Mouse (Mus musculus) midbrain, embryonic 16.5 days (tissue): Measurements from ENCODE around the gene Tead1. TPM values are rescaled to one million over a fixed set of nuclear protein-coding genes. Genes with fewer than 3 reads are reported as not detected.
A peak's percentile ranks its signal among the peaks of the same experiment; 100 is the strongest.

Experiments
- ATAC-seq: fragments of 200-750 bp; cut with Nextera tagmentation; 2 replicates; pipeline ENCODE4 v1.8.0; 2017; ENCODE audit warnings: moderate TSS enrichment
- H3K27ac ChIP-seq: fragments of 300-500 bp; sonication (generic); 2 replicates; pipeline ENCODE4 v1.5.1; 2014; ENCODE audit warnings: mild to moderate bottlenecking, low read length, mixed read lengths
- H3K27me3 ChIP-seq: fragments of 300-500 bp; sonication (generic); 2 replicates; pipeline ENCODE4 v1.6.1; 2014; ENCODE audit warnings: low read depth, low read length, mixed read lengths; ENCODE audit not compliant: control insufficient read depth, insufficient read depth
- H3K36me3 ChIP-seq: fragments of 300-500 bp; sonication (generic); 2 replicates; pipeline ENCODE4 v1.6.1; 2014; ENCODE audit warnings: mild to moderate bottlenecking, low read length, moderate library complexity, mixed read lengths; ENCODE audit not compliant: control insufficient read depth, insufficient read depth
- H3K4me1 ChIP-seq: fragments of 300-500 bp; sonication (generic); 2 replicates; pipeline ENCODE4 v1.6.1; 2014; ENCODE audit warnings: mild to moderate bottlenecking, low read length, mixed read lengths; ENCODE audit not compliant: control insufficient read depth, insufficient read depth
- H3K4me2 ChIP-seq: fragments of 300-500 bp; sonication (generic); 2 replicates; pipeline ENCODE4 v1.6.1; 2014; ENCODE audit warnings: mild to moderate bottlenecking, low read length, mixed read lengths
- H3K4me3 ChIP-seq: fragments of 300-500 bp; sonication (generic); 2 replicates; pipeline ENCODE4 v1.5.1; 2014; ENCODE audit warnings: low read depth, mild to moderate bottlenecking, low read length, moderate library complexity, mixed read lengths
- H3K9ac ChIP-seq: fragments of 300-500 bp; sonication (generic); 2 replicates; pipeline ENCODE4 v1.6.1; 2014; ENCODE audit warnings: low read depth, low read length, mixed read lengths
- H3K9me3 ChIP-seq: fragments of 300-500 bp; sonication (generic); replicated peaks from 2 replicates; pipeline ENCODE4 v1.6.1; 2014; ENCODE audit warnings: mild to moderate bottlenecking, low read length, mixed read lengths; ENCODE audit not compliant: control insufficient read depth, poor library complexity, severe bottlenecking
- WGBS: fragments of 180-500 bp; shearing (Covaris S2); extraction: QIAGEN DNeasy Blood & Tissue Kit; methylation state at CpG from one replicate; pipeline ENCODE4 v1.1.7; 2014; 5-methylcytosine and 5-hydroxymethylcytosine counted together
- polyA plus RNA-seq: library from polyadenylated mRNA; unstranded; fragments of >200 nt; fragmentation: Nextera tagmentation; extraction: Ambion mirVana; gene quantifications from 2 replicates; pipeline ENCODE4 v1.2.1, GENCODE M21; 2015

Tead1 gene
- polyA plus RNA-seq, 1 experiment from 2014 or later, result 12.5 TPM

GRCm38 (mm10) chr7:112822879-112823278, 143.8 kb downstream of the Tead1 start:
- Histone ChIP-seq H3K4me1 (peaks cover 34% of the 10 kb centered on the region), H3K27me3 (no peaks in the 10 kb centered on the region)
- 11% methylated on average over 5 of the region's 5 CpGs for WGBS

GRCm38 (mm10) chr7:112823621-112824020, 144.5 kb downstream of the Tead1 start:
- 0 out of 2 replicates have a peak, but pooled peaks have one; percentile 30 for ATAC-seq
- no peaks in the 10 kb centered on the region for H3K36me3 ChIP-seq
- no peaks in the 10 kb centered on the region for H3K9me3 ChIP-seq
- no peaks in the 10 kb centered on the region for H3K27me3 ChIP-seq
- H3K4me3 ChIP-seq, result no peak overlapping the region
- H3K27ac ChIP-seq, result peak overlapping the region; percentile 67
- H3K4me1 ChIP-seq, result peaks cover 37% of the 10 kb centered on the region
- WGBS, result 2% methylated on average over 5 of the region's 5 CpGs
- no peak overlapping the region for H3K9ac ChIP-seq
- H3K4me2 ChIP-seq, result peak overlapping the region; percentile 34

More at GRCm38 (mm10) chr7:112822879-112823278, 143.8 kb downstream of the Tead1 start:
- no peak overlapping the region for H3K4me3 ChIP-seq
- H3K4me2 ChIP-seq, result peak overlapping the region; percentile 34
- H3K9me3 ChIP-seq, result no peaks in the 10 kb centered on the region
- ATAC-seq, result no peak
- H3K27ac ChIP-seq, result peak overlapping the region; percentile 67
- no peaks in the 10 kb centered on the region for H3K36me3 ChIP-seq
- no peak overlapping the region for H3K9ac ChIP-seq

DNA sequence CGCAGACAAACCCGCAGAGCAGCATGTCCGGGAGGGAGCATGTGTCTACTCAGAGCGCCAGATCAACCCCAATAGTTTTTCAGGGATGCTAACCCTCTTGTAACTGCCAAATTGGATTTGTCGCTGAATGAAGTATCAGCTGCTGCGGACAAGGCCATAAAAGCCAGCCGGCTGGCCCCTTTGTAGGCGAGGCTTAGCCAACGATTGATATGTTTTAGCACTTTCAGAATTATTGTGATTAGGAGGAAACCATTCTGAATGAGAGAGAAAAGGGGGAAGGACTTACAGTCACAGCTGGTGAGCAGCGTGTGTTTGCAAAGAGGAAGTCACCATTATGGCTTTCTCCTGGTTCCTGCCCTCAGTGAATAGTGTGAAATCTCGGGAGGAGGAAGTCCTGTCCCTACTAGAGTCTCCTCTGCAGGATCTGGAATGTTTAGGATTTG, 146.2 kb downstream of the Tead1 start:
- H3K9me3 ChIP-seq, result no peaks in the 10 kb centered on the region
- H3K4me2 ChIP-seq, result peak overlapping the region; percentile 32
- H3K4me1 ChIP-seq, result peaks cover 37% of the 10 kb centered on the region
- H3K27ac ChIP-seq, result peak overlapping the region; percentile 82
- WGBS, result 7% methylated on average over 11 of the region's 11 CpGs
- ATAC-seq, result 0 out of 2 replicates have a peak, but pooled peaks have one; percentile 4
- no peak overlapping the region for H3K4me3 ChIP-seq
- H3K9ac ChIP-seq, result 0 out of 2 replicates have a peak overlapping the region, but pooled peaks have one; percentile 24
- no peaks in the 10 kb centered on the region for H3K36me3 ChIP-seq
- no peaks in the 10 kb centered on the region for H3K27me3 ChIP-seq

GRCm38 (mm10) chr7:112826114-112826911, 147.2 kb downstream of the Tead1 start:
- H3K9ac ChIP-seq, result peak overlapping the region; percentile 22; the same call in 1 of the 2 replicates
- H3K4me2 ChIP-seq, result peak overlapping the region; percentile 32
- peaks cover 37% of the 10 kb centered on the region for H3K4me1 ChIP-seq
- peak overlapping the region; percentile 82 for H3K27ac ChIP-seq
- ATAC-seq, result peak; percentile 88
- H3K4me3 ChIP-seq, result no peak overlapping the region
- H3K36me3 ChIP-seq, result no peaks in the 10 kb centered on the region
- no peaks in the 10 kb centered on the region for H3K27me3 ChIP-seq
- H3K9me3 ChIP-seq, result no peaks in the 10 kb centered on the region
- 5% methylated on average over 17 of the region's 17 CpGs for WGBS

GRCm38 (mm10) chr7:112828016-112828695, 149.0 kb downstream of the Tead1 start:
- WGBS, result 59% methylated on average over 10 of the region's 10 CpGs
- H3K27ac ChIP-seq, result no peak overlapping the region
- ATAC-seq, result no peak

DNA sequence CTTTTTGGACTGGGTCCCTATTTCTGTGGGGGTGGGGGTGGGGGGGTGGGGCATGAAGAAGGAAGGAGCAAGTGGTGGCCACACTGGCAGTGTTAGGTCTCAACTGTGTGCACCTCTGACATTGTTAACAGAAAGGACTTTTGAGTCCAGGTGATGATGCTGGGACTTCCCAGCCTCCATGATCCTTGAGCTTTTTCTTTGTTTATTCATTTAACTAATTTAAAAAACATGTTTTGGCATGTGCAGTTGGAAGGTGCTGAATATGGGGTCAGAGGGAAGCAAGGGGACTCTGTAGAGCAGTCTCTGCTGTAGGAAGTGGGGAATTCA, 149.5 kb downstream of the Tead1 start:
- H3K27ac ChIP-seq, result no peak overlapping the region
- H3K36me3 ChIP-seq, result no peaks in the 10 kb centered on the region
- H3K4me1 ChIP-seq, result peaks cover 30% of the 10 kb centered on the region
- no peaks in the 10 kb centered on the region for H3K9me3 ChIP-seq
- no peaks in the 10 kb centered on the region for H3K27me3 ChIP-seq
- no peak overlapping the region for H3K9ac ChIP-seq
- no peak overlapping the region for H3K4me2 ChIP-seq
- no peak overlapping the region for H3K4me3 ChIP-seq
- no peak for ATAC-seq

More at GRCm38 (mm10) chr7:112828016-112828695, 149.0 kb downstream of the Tead1 start:
- Histone ChIP-seq H3K36me3 (no peaks in the 10 kb centered on the region), H3K9ac (no peak overlapping the region), H3K4me3 (no peak overlapping the region), H3K9me3 (no peaks in the 10 kb centered on the region), H3K4me1 (peaks cover 35% of the 10 kb centered on the region), H3K4me2 (no peak overlapping the region), H3K27me3 (no peaks in the 10 kb centered on the region)

GRCm38 (mm10) chr7:112830946-112831345, 151.8 kb downstream of the Tead1 start:
- no peak overlapping the region for H3K4me3 ChIP-seq
- no peak overlapping the region for H3K27ac ChIP-seq
- H3K36me3 ChIP-seq, result no peaks in the 10 kb centered on the region
- H3K9me3 ChIP-seq, result no peaks in the 10 kb centered on the region
- WGBS, result 60% methylated on average over 4 of the region's 4 CpGs
- H3K27me3 ChIP-seq, result no peaks in the 10 kb centered on the region
- no peak overlapping the region for H3K4me2 ChIP-seq
- no peak for ATAC-seq
- H3K4me1 ChIP-seq, result peaks cover 22% of the 10 kb centered on the region
- H3K9ac ChIP-seq, result no peak overlapping the region

DNA sequence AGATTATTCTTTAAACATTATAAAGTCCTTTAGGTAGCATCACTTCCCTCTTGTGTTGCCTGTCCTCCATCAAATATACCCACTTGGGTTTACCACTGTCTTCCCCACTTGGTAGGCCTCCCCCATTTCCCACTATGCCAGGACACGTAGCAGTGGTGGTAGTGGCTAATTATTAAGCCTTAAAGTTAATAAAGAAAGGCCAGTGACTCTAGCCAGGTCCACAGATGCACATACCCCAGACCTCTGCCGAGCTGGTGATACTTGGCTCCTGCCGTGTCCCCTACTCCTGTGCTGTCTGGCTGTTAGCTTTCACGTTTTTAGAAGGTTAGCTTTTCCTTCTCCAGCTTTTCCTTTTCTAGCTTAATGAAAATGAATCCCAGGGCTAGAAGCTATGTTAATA, 152.3 kb downstream of the Tead1 start:
- WGBS, result 80% methylated on average over 4 of the region's 4 CpGs
- Histone ChIP-seq H3K4me3 (no peak overlapping the region), H3K4me2 (no peak overlapping the region), H3K36me3 (no peaks in the 10 kb centered on the region), H3K9ac (no peak overlapping the region), H3K27me3 (no peaks in the 10 kb centered on the region), H3K9me3 (no peaks in the 10 kb centered on the region), H3K27ac (no peak overlapping the region), H3K4me1 (peaks cover 21% of the 10 kb centered on the region)
- ATAC-seq, result no peak

DNA sequence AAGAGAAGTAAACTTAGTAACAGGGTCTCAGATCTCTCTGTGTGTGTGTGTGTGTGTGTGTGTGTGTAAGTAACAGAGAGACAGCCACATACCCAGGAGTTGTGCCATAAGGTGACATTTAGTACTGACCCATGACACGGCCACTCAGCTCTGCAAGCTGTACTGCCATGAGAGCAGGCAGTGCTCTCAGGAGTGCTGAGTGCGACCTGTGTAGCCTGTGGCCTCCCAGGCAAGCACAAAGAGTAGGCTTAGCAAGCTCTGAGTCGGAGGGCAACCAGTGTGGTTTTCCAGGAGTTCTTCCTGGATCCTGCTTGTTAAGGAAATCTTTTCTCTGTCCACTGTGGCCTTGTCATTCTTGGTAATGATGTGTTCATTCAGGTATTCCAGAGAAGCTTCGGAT, 154.0 kb downstream of the Tead1 start:
- no peak overlapping the region for H3K4me3 ChIP-seq

More for the DNA sequence above, 154.0 kb downstream of the Tead1 start:
- H3K27ac ChIP-seq, result no peak overlapping the region
- no peak overlapping the region for H3K4me2 ChIP-seq
- no peak for ATAC-seq
- no peak overlapping the region for H3K9ac ChIP-seq
- 0 out of 2 replicates have a peak, but pooled peaks cover 3% of the 10 kb centered on the region for H3K9me3 ChIP-seq
- no peaks in the 10 kb centered on the region for H3K36me3 ChIP-seq
- no peaks in the 10 kb centered on the region for H3K27me3 ChIP-seq
- WGBS, result 76% methylated on average over 4 of the region's 4 CpGs
- peaks cover 13% of the 10 kb centered on the region; the same call in 1 of the 2 replicates for H3K4me1 ChIP-seq
